Mouse (Mus musculus) bone marrow macrophage, adult 2 months (primary cell): Measurements from ENCODE around the gene Agap1.

Source experiments
- CTCF ChIP-seq: IDR thresholded peaks from 2 replicates; pipeline ENCODE4 v1.5.1; 2012; ENCODE audit warnings: low read depth, mild to moderate bottlenecking, low read length, moderate library complexity
- POLR2A ChIP-seq: IDR thresholded peaks from 2 replicates; pipeline ENCODE4 v1.6.1; 2012; ENCODE audit warnings: mild to moderate bottlenecking, low read depth, low read length, borderline replicate concordance

GRCm38 (mm10) chr1:89780675-89781074, 326.1 kb downstream of the Agap1 start:
- TF ChIP-seq POLR2A, result no peak
- no peak for TF ChIP-seq CTCF
